Mouse (Mus musculus): ENCODE results near the gene Ndufa6.
"Not testable (repeated sequence)": the region's sequence is repeated elsewhere in the genome, so short reads cannot be mapped to it uniquely, and the experiment has no call there.

Ndufa6 gene

DNA sequence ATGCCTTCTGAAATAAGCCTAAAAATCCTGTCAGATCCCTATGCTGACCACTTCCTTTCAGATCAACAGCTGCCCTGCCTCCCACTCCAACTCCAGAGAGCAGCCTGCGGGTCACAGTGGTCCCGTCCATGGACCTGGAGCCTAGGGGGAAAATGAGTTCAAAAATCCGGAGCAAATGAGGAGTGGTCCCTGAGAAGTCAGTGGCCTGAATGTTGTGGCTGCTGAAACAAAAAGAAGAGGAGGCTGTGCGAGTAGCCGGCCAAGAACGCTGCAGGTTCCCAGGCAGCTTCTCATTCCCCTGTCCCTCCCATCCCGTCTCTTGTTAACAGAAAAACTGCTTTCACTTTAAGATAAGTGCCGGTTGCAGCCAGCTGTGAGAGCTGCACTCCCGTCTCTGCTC, 10.4 kb upstream of the Ndufa6 start:
- not testable (repeated sequence) for DNase-seq

DNA sequence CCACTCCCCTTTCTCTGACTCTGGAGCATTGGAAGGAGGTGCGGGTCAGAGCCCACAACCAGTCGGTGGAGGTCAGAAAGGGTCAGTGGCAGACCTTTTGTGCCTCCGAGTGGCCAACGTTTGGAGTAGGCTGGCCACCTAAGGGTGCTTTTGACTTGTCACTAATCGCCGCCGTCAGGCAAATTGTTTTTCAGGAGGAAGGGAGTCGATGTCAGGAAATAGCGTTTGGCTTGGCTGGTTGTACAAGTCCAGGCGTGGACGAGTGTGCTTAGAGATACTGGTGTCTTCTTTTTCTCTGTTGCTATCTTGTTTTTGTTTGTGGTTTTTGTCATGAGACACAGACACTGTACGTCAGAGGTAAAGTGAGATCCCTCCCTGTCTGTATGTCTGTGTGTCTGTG, 9.7 kb upstream of the Ndufa6 start:
- not testable (repeated sequence) for DNase-seq

DNA sequence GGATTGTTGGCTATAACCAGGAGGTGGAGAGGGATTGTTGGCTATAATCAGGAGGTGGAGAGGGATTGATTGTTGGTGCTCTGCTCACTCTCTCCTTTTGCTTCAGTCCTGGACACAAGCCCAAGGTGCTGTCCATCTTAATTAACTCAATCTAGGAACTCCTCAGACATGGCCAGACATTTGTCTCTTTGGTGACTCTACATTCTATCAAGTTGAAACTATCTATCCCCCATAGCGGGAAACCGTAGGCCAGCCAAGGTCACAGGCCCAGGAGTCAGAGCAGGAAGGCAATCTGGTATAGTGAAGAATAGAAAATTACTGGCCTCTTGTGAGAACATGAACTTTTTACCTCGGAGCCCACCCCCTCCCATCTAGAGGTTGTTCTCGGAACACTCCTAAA, 8.1 kb upstream of the Ndufa6 start:
- DNase-seq = peak; percentile 34

DNA sequence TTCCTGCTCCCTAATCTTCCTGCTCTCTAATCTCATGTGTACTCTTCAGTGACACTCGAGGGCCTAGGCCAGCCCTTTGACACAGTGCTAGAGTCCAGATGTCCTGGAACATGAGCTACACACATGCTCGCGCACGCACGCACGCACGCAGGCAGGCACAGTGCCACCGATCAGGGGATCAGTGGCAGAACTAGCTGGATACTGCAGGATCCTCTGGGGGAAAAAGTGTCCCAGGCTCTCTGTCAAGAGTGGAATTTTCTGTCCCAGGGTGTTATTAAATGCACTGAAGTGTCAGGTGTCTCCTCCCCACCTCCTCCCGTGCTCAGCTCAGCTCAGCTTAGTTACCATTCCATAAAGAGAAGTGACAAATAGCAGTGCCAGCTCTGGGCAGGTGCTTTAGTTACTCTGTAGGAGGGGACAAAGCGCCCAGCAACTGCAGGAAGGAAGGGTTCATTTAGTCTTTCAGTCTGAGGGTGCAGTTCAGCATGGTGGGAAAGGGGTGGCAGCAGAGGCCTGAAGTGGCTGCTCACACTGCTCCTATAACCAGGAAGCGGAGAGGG, 7.4 kb upstream of the Ndufa6 start:
- DNase-seq = peak; percentile 58

DNA sequence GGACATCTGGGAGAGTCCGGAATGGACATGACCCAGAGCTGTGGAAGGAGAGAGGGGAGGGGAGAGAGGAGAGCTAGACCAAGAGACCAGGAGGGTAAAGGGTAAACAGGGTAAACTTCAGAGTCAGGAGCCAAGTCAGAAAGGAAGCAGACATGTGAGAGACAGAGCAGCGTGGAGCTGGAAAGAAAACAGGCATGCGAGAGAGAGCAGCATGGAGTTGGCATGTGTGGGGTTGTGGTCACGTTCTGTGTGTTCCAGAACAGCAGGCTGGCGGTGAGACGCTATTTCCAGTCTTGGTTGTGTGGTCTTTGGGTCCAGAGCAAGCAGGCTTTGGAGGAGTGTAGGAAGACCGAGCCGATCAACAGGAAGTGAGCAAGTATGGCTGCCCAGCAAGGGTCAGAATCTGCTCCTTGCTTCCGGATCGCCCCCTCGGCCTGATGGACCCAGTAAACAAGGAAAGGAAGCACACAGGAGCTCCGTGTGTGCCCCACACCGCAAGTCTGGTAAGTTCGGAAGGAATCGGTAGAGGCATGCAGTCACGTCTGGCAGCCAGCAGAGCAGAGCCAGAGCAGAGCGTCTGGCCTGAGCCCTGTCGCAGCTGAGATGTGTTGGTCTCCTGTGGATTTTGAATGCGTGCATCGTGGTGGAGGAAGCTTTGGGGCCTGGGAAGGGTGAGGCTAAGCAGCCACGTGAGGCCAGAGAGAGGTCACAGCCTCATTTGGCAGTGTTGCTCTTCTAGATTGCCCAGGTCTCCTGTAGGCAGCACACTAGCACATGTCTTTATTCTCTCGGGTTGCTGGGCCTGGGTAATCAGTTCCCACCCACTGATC, 4.5 kb upstream of the Ndufa6 start:
- peak; percentile 49 for DNase-seq

DNA sequence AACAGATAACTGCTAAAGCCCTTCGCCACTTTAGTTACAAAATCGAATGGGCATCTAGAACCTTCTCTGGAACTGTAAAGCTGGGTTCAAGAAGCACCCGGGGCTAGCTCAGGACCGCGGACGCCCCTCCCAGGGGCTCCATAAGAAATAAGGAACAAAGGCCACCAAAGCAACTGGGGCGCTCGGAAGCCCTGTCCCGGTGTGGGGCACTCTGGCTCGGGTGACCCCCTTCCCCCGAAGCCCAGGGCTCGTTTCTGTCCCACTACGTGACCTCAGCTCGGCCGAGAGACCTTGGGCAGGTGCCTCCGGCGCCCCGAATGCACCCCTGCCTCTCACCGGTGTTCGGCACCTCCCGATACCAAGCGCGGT, 393 bp downstream of the Ndufa6 start:
- DNase-seq = no peak

DNA sequence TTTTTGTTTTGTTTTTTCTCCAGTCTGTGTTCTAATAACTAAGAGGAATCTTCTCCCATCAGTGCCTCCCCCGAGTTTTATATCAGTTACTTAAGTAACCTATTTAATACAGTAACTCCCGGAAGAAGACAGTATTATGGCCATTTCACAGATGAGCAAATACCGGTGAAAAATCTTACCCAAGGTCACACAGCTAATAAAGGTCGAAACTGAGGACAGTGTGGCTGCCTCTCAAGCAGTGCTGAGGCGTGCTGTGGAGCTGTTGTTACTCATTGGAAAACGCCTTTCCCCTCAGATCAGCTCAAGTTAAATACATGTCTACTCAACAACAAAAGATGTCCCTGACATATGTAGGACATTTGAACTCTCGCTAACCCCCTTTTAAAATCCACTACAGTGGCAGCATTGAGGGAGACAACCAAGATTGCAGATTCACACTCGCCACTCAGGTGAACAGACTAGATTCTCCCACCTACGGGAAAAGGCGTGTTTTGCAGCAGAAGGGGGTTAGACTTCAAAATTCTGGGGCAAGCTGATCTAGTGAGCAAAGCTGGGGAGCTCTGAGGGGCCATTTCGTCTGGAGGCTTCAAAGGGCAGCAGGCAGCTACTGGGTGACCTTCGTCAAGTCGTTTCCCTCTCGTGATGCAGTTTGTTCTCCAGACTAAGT, 911 bp downstream of the Ndufa6 start:
- no peak for DNase-seq

DNA sequence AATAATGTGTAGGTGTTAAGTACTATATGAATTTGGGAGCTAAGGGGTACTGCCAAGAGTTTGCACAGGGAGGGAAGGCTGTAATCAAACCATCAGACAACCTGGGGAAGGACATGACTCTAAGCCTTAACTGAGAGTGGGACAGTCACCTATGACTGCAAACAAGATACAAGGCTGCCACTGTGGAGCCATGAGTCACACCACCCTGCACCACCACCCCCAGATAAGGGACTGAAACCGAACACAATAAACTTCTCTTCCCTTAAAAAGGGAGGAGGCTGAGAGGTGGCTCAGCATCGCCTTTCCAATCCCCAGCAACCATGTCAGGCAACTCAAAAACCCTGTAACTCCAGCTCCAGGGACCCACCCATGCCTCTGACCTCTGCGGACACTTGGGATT, 2.6 kb downstream of the Ndufa6 start:
- DNase-seq = no peak

DNA sequence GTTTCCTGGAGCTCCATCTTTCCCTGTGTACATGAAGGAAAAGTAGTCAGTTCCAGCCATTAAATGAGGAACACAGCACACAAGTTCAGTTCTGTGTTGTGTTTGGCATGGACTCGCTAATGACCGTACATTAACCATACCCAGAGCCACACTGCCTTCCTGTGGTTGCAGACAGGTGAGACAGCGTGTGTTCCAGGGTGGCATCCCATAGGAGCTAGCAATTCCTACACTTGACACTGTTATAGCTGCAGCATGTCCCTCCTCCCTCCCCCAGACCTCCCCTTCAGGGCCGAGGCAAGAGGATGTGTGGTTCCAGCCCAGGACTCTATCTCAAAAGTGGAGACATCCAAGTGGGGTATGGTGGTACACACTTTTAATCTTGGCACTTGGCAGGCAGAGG, 3.8 kb downstream of the Ndufa6 start:
- no peak for DNase-seq

DNA sequence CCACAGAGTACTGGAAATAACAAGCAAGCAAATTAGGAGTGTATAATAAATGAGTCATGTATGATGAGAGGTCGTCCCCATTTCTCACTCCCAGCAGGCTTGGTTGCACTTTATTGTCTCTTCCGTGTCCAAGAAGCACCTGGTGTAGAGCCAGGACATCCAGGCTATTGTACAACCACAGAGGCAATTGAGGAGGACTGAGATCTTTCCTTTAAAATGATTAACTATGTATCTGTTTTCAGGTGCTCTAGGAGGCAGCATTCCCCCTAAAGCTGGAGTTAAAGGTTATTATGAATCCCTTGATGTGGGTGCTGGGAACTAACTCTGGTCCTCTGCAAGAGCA, 5.2 kb downstream of the Ndufa6 start:
- DNase-seq = no peak

DNA sequence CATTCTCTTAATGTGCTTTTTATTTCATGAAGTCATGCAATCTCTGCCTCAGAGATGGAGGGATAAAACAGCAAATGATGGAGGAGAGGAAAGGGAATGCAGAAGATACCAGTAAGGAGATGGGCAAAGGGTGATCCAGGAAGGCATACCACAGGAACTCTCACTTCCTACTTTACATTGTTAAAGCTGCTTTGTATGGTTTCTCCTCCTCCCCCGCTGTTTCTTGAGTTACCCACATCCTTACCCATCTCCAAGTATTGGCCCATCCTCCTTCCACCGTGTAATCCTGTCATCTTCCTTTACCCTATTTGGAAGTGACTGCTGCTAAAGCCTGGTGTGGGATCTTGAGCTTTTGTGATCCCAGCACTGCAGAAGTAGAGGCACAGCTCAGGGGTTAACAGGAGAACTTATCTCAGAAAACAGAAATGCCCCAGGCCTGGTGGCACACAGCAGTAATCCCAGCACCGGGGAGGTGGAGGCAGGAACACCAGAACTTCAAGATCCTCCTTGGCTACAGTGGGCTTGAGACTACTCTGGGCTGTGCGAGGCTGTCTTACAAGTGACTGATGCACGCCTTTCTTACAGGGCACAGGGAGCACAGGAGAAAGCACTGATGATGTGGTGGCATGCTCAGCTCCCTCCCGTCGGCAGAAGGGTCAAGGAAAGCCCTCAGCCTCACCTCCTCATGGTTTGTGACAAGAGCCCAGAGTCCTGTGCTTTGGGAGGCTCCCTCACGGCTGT, 5.7 kb downstream of the Ndufa6 start:
- DNase-seq = no peak

DNA sequence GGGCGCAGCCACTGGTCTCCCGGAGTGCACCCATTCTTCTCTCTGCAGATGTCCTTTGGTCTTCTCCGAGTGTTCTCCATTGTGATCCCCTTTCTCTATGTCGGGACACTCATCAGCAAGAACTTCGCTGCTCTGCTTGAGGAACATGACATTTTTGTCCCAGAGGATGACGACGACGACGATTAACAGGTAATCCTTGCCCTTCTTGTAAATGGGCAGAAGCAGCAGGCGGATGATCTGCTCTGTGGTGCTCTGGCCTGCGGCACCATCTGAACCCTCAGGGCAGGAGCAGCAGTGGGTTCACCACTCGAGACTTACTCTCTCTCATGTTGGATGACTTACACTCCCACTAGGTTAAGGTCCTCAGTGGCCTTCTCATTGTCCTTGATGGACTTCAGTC, 6.3 kb downstream of the Ndufa6 start:
- DNase-seq = no peak

DNA sequence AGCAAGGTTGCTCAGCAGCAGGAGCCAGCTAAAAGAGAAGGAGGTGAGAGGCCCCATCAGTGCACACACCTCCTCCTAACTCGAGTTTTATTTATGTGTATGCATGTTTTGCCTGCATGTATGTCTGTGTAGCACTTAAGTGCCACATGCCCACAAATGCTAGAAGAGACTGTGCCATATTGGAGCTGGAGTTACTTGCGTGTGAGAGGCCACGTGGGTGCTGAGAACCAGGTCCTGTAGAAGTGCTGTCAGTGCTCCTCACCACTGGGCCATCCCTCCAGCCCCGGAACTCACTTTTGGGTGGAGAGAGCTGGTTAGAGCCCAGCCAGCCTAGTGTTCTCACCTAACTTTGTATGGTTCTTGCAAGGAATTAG, 6.8 kb downstream of the Ndufa6 start:
- DNase-seq = no peak

DNA sequence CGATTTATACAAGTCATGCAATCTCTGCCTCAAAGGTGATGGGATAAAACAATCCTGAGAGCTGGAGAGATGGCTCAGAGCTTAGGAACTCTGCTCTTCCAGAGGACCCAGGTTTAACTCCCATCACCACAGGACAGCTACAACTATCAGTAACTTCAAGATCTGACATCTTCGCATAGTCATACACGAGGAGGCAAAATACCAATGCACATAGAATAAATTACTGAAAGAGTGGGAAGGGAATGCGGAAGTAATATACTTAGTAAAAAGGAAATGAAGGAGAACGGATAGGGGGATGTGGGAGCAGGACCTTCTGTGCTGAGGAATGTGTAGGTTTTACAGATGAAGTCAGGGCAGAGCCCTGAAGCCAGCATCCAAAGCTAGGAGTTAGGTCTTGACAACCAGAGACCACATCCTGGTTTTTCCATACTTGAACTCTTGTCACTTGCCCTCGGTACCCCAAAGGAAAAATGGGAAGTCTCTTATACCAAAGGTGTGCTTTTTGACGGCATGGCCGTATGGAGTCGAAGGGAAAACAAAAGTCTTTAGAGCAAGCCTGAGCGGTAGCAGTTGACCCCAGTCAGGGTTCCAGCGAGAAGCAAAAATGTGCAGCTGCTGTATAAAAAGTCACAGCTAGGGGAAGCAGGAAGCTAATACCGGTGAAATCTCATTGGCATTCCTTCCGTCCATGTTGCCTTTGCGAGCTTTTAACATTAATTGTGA, 7.4 kb downstream of the Ndufa6 start:
- no peak for DNase-seq

DNA sequence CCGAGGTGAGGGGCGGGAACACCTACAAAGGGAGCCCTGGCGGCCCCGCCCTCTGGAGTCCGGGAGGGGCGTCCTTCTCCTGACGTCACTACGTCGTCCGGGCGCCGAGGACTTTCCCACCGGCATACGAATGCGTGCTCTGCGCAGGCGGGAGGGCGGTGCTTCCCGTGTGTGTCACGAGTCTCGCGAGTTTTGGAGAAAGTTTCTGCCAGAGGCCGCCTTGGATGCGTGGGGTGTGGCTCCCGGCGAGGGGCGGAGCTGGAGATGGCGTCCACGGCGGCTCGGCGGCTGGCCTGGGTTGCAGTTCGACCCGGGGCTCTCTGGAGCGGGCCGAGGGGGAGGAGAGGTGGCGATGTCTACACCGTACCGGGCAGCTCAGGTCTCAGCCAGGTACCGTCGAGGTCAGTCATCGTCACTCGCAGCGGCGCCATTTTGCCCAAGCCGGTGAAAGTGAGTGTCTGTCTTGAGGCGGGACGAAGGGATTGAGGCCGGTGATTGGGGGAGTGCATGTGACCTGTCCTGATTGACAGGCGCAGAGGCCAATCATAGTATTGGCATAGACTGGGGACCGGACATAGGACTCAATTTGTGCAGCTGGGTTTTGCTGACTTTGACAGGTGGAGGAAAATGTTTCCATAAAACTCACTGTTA, 8.2 kb downstream of the Ndufa6 start:
- DNase-seq = peak; percentile 98

DNA sequence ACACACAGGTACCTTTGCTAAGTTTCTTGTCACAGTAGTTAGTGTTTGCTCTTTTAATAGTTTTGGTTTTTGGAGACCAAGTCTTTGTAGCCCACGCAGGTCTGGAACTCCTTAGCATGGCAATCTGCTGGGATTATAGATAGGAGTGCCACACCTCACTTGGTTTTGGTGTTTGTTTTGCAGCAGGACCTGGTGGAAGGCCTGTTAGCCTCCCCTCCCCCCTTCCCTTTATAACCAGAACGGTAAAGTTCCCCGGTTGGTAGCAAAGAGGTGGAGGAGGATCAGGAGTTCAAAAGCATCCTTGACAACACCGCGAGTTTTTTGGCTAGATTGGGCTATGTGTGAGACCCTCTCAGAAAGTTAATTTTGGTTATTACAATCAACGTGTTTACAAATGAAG, 9.2 kb downstream of the Ndufa6 start:
- no peak for DNase-seq

DNA sequence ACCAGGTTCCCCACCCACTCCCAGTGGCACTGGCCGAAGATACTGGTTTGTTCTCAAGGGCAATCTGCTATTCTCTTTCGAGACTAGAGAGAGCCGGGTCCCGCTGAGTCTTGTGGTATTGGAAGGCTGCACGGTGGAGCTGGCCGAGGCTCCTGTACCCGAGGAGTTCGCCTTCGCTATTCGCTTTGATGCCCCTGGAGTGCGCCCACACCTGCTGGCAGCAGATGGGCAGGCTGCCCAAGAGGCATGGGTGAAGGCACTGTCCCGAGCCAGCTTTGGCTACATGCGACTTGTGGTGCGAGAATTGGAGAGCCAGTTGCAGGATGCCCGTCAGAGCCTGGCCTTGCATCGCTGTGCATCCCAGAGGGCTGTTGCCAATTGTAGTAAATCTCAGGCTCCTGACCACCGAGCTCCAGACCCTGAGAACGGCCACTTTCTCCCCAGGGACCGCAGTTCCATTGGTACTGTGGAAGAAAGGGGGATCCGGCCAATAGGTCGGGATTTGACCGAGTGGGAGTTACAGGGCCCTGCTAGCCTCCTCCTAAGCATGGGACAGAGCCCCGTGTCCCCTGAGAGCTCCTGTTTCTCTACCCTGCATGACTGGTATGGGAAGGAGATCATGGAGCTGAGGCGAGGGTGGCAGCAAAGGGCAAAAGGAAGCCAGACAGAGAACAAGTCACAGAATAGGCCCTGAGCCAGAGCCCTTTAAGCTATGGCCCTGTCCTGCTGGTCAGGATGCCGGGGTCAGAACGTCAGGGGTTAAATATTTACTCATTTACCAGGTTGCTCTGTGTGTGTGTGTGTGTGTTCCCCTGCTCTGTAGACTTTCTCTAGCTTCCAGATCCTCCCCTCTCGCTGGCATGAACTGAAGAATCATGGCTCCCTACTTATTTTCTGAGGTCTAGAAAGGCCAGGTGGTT, 10.5 kb downstream of the Ndufa6 start:
- DNase-seq = peak; percentile 63

DNA sequence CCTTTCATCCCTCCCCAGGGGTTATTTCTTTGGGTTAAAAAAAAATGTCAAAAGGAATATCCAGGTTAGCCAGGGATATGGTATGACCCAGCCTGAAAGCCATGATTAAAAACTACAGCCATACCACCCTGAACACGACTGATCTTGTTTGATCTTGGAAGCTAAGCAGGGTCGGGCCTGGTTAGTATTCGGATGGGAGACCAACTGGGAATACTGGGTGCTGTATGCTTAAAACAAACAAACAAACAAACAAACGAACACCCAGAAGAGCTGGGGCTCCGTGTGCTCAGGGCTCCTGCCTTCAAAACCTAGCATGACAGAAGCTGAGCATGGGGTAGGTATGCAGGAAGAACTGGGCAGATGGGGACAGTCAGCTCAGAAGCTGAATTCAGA, 11.6 kb downstream of the Ndufa6 start:
- DNase-seq = no peak

DNA sequence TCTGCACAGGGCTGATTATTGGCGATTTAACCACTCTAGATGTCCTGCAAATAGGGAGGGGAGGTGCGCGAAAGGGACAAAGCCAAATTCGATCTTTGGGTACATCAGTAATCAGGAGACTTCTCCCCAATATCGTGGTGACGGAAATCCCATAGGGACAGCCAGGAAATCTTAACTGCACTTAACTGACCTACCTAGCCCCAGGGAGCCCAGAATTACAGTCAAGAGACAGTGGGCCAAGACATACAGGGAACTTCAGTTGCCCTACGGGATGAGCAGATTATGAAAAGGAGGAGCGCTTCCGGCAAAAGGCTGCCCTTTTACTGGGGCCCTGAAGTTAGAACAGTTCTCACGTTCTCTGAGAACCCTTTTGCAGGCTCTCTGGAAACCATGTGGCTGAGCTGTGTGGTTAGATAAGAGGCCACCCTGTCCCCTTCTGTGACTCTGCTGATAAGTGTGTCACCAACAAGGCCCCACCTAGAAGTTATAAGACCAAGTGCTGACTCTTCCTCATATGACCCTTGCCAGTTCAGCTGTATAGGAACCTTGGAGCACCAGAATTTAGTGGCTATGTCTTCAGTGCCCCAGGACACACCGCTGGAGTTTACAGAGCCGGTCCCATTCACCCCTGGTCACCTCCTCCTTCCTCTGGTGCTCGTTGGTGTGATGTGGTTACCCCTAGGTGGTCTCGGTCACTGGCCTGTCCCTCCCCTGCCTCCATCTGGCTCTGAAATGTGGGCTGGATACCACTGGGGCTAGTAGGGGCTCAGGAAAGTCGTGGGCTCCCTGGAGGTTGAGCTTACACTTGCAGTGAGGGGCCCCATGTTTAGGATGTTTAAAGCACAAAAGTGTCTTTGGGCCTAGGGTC, 12.2 kb downstream of the Ndufa6 start:
- DNase-seq = no peak

DNA sequence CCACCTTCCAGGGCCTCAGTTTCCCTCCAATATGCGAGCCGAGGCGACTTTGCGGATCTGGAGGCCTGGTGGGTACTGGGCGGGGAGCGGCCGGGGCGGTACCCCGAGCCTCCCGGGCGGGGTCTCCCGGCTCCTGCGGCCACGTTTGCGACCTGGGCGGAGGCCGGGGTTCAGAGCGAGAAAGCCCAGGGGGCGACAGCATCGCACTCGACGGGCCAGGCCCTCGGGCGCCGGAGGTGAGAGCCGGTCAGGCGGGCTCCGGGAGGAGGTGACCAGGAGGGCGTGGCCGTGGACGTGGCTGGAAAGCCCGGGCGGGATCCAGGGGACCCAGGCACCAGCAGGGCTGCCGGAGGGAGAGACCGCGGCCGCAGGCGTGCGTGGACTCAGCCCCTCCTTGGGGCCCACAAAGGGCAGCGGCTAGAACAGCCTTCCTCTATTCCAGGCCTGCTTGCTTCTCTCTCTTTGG, 13.1 kb downstream of the Ndufa6 start:
- DNase-seq = peak; percentile 78
